Mouse (Mus musculus) forelimb bud, embryonic 11.5 days (tissue): ENCODE results near the gene Sept6.

Experiments used
- DNase-seq: peaks from one replicate; pipeline ENCODE4 v3.0.0-alpha.2; 2012; ENCODE audit warnings: low read depth, low spot score

Gene Sept6

GRCm38 (mm10) chrX:36864609-36865328 lies 126.8 kb downstream of the Sept6 start:
- DNase-seq: no peak

- DNase-seq: peak; percentile 72
These were observed 127.6 kb downstream of the Sept6 start for GRCm38 (mm10) chrX:36863766-36864608.
